Mouse (Mus musculus) spleen, adult 12 weeks (tissue): ENCODE results near the gene Slc2a4.
"Not testable (repeated sequence)": the region's sequence is repeated elsewhere in the genome, so short reads cannot be mapped to it uniquely, and the experiment has no call there.

Source experiments
- DNase-seq: peaks from one replicate; pipeline ENCODE4 v3.0.0; 2022; ENCODE audit warnings: low spot score

Gene Slc2a4

GRCm38 (mm10) chr11:69970775-69971174 lies 22.8 kb upstream of the Slc2a4 start:
- DNase-seq: no peak

- no peak for DNase-seq
Measured at GRCm38 (mm10) chr11:69970222-69970621, 22.2 kb upstream of the Slc2a4 start.

- no peak for DNase-seq
Measured at GRCm38 (mm10) chr11:69968793-69969192, 20.8 kb upstream of the Slc2a4 start.

- DNase-seq: no peak
Measured at GRCm38 (mm10) chr11:69966860-69967517, 19.0 kb upstream of the Slc2a4 start.

GRCm38 (mm10) chr11:69966006-69966859 lies 18.2 kb upstream of the Slc2a4 start:
- DNase-seq: no peak

GRCm38 (mm10) chr11:69965271-69966005 lies 17.4 kb upstream of the Slc2a4 start:
- no peak for DNase-seq

- DNase-seq: no peak
Measured at GRCm38 (mm10) chr11:69964650-69965270, 16.8 kb upstream of the Slc2a4 start, which contains the start of gene Cldn7. Gene Cldn7 (plus strand): TSS chr11:69964779.

GRCm38 (mm10) chr11:69961841-69962240 lies 13.9 kb upstream of the Slc2a4 start:
- no peak for DNase-seq

GRCm38 (mm10) chr11:69960616-69961015 lies 12.6 kb upstream of the Slc2a4 start:
- no peak for DNase-seq

- DNase-seq: no peak
Measured at GRCm38 (mm10) chr11:69956218-69956617, 8.2 kb upstream of the Slc2a4 start.

GRCm38 (mm10) chr11:69955618-69956017 lies 7.6 kb upstream of the Slc2a4 start:
- DNase-seq: not testable (repeated sequence)

GRCm38 (mm10) chr11:69953267-69953915 lies 5.4 kb upstream of the Slc2a4 start:
- DNase-seq: no peak

- no peak for DNase-seq
Measured at GRCm38 (mm10) chr11:69952274-69952673, 4.3 kb upstream of the Slc2a4 start.

GRCm38 (mm10) chr11:69950807-69951459 lies 2.9 kb upstream of the Slc2a4 start:
- no peak for DNase-seq

GRCm38 (mm10) chr11:69948763-69949150 lies 769 bp upstream of the Slc2a4 start:
- peak; percentile 84 for DNase-seq

GRCm38 (mm10) chr11:69947337-69948065 lies 487 bp downstream of the Slc2a4 start:
- no peak for DNase-seq

GRCm38 (mm10) chr11:69945997-69946891 lies 1.7 kb downstream of the Slc2a4 start:
- DNase-seq: peak; percentile 51

- DNase-seq: no peak
Measured at GRCm38 (mm10) chr11:69945216-69945615, 2.8 kb downstream of the Slc2a4 start.

- no peak for DNase-seq
Measured at GRCm38 (mm10) chr11:69940962-69941361, 7.0 kb downstream of the Slc2a4 start.
